Mouse (Mus musculus): ENCODE results near the gene Shisa7. TPM values are rescaled to one million over a fixed set of nuclear protein-coding genes. Genes with fewer than 3 reads are reported as not detected.
"Not testable (repeated sequence)": the region's sequence is repeated elsewhere in the genome, so short reads cannot be mapped to it uniquely, and the experiment has no call there.

The Shisa7 gene
- total RNA-seq, 2 experiments from 2014 or later = 0.05 TPM; not detected in 1

DNA sequence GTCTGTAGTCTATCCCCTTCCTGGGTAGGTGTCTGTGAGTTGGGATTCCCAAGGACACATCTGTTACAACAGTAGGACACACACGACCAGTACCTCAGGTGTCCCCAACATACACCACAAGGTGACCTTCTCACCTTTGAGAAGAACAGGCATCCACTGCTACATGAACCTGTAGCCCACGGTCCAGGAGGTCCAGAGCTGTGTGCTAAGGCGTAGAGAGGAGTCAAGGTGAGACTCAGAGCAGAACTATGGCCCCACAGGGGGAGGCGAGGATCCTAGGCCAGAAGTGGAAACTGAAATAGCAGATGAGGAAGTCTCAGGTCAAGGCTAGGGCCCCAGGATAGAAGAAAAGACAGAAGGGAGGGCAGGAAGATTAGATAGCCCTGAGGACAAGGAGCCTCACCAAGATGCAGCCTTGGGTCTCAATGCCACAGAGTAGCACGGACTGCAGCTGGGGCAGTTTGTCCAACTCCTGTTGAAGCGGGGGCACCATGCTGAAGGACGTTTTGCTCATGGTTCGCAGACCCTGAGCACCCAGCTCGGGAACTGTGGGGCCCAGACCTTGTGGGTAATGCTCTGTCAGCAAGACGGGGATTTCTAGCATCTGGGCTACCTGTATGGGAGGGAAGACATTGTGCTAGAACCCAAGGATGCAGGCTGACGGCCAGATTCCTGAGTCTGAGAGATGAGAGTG lies 6.3 kb upstream of the Shisa7 start:
- no peak for DNase-seq
- intact Hi-C loops (cut with DNase I) = no loop called here

DNA sequence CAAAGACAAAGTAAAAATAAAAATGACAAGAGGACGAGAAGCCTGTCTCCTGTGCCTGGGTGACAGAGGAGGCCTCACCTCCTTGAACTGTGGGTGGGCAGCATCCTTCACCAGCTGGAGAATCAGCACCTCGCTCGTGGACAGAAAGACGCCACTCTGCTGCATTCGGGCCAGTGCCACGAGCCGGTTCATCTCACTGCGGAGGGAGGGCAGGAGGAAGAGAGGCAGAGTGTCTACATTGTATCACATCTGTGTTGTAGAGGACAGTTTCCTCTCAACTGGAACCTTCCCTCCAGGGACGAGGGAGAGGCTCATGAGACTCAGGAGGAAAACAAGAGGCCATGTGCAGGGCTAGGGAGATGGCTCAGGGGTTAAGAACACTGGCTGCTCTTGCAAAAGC lies 4.9 kb upstream of the Shisa7 start:
- intact Hi-C loops (cut with DNase I) = no loop called here
- DNase-seq = no peak

DNA sequence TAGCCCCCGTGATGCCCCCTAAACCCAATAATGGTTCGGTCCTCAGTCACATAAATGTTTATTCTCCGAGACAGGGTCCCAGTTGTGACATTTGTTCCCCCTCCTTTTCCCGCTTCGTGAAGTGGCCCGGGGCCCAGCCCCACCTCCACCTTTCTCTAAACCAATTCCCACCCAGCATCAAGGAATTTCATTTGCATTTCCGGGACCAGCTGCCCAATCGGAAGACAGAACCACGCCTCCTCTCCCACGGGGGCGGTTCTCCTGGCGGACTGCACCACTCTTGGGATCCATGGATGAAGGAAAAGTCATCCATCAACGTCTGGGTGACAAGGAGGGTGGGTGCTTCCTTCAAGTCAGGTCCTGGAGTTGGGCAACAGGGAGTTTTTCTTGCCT lies 417 bp upstream of the Shisa7 start:
- intact Hi-C loops (cut with DNase I) = no loop called here
- peak in 1 of 2 experiments; percentile 42 for DNase-seq

DNA sequence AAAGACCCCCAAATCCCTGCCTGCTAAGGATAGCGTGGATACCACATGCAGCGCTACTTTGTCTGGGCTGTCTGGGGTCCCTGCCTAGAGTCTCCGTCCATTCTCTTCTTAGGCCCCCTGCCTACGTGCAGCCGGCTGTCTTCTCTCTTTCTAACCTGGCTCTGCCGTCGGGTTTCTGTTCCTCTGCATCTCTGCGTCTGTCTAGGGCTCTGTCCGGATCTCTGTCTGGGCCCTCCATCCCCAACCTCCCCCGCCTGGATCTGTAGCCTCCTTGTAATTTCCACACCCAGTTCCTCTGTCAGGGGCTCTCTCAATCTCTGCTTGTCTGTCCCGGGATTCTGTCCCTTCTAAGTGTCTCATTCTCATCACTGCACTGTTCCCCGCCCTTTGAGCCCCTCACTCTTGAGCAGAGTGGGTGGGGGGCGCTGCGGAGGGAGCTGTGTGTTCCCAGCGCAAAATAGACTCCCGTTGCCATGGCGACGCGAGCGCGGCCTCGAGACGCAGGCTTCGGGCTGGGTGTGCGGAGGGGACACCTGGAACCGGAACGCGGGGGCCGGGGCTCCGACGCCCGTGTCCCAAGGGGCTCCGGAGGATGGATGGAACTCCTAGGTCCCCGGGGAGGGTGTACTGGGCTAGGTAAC lies 772 bp downstream of the Shisa7 start:
- no peak for DNase-seq
- intact Hi-C loops (cut with DNase I) = no loop called here

DNA sequence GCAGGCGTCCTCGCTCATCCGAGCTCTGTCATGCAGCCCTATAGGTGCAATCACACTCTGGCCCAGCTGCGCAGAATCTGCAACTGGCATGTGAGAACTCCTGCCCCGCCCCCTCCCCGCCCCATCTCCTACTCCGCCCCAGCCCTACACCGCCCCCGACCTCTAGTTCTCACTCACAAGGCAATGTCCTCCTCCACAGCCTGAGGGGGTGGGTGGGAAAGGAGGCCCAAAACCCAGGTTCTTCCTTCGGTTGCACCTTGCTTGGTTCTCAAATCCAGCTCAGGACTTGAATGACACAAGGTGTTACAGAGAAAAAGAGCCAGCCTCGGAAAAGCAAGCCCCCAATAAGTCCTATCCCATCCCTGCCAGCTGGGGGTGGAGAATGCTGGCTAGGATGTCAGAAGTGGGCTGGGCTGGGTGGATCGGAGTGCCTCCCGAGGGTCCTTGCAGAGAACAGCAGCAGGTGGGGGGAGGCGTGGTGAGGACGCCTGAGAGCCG lies 1.8 kb downstream of the Shisa7 start:
- DNase-seq = no peak
- intact Hi-C loops (cut with DNase I) = no loop called here

DNA sequence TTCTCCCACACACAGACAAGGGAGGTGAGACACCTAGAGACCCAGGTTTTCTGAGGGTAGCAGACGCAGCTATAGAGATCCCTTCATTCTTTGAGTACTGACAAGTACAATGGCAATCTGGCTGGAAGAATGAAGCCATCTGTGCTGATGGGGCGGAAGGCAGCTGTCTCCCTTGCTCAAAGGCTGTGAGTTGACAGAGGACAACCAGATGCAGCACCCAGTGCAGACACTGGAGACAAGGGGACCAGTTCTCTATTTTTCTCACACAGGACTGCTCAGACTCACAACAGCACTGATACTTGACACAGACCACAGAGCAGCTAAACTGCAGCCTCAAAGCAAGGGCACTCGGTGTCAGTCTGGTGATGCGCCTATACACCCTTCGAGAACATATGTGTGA lies 2.4 kb downstream of the Shisa7 start:
- DNase-seq = no peak
- intact Hi-C loops (cut with DNase I) = no loop called here

DNA sequence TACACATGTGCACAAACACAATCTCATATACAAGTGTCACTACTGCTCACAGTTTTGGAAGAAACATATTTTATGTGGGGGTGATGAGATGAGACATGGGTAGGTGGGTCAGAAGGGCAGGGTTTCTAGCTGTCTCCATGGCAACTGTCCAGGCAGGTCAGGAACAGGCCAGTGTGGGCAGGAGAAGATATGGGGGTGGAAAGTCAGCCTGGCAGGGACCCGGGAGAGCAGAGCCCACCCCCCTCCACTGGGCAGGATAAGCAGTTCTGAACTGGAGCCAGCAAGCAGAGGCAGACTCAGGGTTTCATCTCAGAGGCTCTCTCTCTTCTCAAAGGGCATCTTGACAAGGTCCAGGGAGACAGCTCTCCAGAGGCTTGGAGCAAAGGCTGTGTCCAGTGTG lies 6.9 kb downstream of the Shisa7 start:
- intact Hi-C loops (cut with DNase I) = no loop called here
- DNase-seq = no peak

DNA sequence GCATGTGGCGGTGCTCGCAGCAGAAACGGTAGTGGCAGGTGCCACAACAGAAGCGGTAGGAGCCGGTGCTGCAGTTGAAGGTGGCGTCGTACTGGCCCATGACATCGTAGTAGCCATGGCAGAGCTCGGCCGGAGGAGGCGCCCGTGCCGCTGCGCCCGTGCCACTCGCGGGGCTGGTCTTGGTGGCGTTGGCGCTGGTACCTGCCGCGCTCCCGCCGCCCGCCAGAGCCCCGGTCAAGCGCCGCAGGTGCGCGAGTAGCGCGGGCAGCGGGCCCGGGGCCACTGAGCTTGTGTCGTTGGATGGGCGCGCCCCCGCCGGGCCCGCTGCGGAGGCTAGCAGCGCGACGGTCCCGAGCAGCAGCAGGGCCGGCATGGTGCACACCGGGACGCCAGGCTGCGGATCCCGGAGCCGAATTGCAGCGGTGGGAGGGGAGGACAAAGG lies 8.1 kb downstream of the Shisa7 start:
- intact Hi-C loops (cut with DNase I) = no loop called here
- peak; percentile 49 to 63 for DNase-seq

DNA sequence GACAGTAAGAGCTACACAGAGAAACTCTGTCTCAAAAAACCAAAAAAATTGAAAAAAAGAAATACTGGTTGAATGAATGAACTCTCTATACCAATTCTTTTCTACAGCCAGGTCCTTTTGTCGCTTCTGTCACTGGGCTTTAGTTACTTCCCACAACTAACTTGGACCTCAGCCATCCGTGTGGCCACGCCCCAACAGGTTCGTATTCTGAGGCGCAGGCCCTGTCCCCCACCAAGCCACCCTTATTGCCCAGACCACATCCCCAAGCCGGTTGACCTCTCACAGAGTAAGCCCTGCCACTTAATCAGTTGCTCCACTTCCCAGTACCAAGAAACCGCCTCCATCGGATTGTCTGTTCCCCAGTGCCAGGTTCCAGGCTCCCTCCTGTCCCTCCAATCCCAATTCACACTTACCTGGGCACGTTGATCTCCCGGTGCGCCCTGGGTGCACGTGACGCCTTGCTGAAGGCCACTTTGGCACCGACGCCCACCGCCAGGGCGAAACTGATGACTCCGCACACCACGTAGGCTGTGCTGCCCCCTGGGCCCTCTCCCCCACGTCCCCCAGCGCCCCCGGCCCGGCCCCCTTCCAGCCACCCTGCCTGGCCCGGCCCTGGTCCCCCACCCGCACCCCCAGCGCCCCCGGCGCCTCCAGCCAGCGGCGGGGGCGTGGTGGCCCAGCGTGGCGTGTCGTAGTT lies 8.7 kb downstream of the Shisa7 start:
- intact Hi-C loops (cut with DNase I) = no loop called here
- DNase-seq = no peak

DNA sequence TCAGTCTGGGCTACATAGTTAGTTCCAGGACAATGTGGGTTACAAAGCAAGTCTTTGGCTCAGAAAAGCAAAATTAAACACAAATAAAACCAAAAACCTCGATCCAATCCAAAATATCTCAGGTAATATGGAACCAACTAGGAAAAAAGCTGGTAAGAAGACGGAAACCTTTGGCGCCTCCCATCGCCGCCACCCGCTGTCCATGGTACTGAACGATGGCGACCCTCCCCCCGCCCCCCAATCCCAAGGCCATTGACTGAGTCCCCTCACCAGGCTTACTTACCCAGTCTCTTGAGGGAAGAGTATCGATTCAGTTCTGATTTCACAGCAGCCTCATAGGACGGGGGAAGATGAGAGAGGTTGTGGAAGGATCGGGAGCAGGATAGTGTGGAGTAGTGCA lies 14.0 kb downstream of the Shisa7 start:
- intact Hi-C loops (cut with DNase I) = no loop called here
- no peak for DNase-seq

DNA sequence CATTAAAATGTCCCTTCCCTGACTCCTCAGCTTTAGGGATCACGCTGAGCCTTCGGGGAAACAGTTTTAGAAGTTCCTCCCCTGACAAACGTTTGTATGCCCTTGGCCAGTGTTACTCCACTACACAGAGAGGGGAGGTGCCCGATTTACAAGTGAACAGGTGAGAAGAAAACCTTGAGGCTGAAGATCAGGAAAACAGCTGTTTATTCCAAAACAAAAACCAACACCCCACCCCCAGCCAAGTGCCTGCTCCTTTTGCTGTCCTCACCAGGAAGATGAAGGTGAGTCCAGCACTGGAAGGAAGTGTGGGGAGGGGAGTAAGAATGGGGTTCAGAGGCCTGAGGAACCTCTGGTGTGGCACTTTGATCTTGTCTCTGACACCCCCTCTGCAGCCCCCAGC lies 19.1 kb downstream of the Shisa7 start:
- intact Hi-C loops (cut with DNase I) = no loop called here
- no peak for DNase-seq

DNA sequence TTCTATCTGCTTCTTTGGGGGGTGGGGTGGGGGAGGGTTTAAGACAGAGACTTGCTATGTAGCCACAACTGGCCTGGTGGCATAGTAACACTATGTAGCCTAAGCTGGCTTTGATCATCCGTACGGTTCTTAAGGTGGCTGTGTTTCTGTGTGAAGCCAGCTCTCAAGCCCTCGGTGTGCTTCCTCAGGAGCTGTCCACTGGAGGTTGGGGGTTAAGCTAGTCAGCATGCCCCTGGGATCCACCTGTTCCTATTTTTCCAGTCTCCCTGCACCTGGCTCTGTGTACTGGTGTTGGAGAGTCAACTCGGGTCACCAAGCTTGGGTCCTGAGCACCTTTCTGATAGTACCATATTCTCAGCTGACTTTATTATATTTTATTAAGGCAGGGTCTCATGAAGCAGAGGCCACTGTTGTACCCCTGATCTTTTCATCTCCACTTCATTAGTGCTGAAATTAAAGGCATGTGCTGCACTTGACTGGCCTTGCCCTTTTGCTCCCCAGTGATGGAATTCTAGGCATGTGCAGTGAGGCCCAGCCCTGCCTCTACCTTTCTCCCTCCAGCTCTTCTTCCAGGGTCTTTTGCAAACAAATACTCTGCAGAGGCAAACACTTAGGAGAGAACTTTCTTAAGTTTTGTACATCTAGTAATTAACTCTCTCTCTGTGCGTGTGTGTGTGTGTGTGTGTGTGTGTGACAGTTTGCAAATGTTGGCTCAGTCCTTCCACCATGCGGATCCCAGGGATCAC lies 22.2 kb downstream of the Shisa7 start:
- no peak for DNase-seq
- intact Hi-C loops (cut with DNase I) = no loop called here

DNA sequence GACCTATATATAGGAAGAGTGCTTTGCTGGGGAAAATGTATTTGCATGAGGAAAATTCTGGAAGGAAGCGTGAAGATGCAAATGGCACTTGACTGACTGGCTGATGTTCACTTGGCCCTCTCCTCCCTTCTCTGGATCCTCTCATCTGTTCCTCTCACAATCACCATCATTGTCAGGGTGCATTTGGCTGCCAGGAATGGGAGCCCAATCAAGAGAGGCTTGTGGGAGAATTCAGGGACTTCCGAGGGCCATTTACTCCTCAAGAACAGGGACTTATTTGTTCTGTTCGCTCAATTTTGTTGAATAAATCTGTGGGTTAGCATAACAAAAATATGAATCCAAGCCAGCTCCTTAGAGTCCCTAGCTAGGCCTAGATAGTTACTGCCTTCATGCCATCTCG lies 22.8 kb downstream of the Shisa7 start:
- no peak for DNase-seq
- intact Hi-C loops (cut with DNase I) = no loop called here

DNA sequence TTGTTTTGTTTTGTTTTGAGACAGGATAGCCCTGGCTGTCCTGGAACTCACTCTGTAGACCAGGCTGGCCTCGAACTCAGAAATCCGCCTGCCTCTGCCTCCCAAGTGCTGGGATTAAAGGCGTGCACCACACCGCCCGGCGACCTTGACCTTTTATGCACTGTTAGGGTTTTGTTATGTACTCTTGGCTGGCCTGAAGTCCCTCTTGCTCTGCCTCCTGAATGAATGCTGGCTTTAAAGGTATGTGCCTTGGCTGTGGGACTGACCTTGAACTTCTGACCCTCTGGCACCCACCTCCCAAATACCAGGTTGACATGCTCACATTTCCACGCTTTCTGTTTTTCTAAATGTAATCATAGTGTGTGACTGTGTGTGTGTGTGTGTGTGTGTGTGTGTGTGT lies 23.6 kb downstream of the Shisa7 start:
- intact Hi-C loops (cut with DNase I) = not testable (repeated sequence)

DNA sequence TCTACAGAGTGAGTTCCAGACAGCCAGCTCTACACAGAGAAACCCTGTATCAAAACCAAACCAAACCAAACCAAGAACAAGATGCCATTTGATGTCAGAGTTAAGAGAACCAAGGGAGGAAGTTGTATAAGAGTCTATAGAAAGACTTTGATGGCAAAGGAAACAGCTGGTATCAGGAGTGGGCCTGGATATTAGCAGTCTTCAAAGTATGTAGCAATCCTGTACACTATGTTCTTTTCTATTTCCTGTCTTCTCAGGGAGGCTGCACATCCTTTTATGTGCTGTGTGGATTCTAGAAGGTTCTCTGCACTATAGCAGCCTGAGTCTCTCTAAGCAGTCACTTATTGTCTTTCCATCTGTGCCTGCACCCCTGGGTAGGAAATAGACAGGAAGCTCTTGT lies 27.9 kb downstream of the Shisa7 start:
- no peak for DNase-seq
- intact Hi-C loops (cut with DNase I) = no loop called here

More for the DNA sequence above, 23.6 kb downstream of the Shisa7 start:
- not testable (repeated sequence) for DNase-seq

DNA sequence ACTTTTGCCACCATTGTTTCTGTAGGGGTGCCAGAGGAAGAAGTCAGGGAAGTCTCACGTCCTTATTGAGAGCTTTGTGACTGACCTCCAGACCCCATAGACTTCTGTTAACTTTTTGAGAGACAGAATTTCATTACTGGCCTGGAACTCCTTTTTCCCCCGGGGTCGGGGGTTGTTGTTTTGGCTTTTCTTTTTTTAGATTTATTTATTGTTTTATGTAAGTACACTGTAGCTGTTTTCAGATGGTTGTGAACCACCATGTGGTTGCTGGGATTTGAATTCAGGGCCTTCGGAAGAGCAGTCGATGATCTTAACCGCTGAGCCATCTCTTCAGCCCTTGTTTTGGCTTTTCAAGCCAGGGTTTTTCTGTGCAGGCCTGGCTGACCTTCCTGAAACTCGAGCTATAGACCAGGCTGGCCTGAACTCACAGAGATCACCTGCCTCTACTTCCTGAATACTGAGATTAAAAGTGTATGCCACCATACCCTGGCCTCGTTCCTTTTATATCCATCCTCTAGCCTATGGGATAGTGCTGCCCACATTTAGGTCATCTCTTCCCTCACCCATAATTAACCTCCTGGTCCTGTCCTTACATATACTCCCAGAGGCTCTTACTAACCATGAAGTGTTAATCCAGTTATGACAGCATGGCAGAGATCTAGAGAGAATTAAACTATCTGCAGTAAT lies 31.2 kb downstream of the Shisa7 start:
- intact Hi-C loops (cut with DNase I) = loop anchor here (5.0 kb wide), 3 partner anchors 54 to 129 kb away; partner anchors contain the start of gene Nat14
- no peak for DNase-seq

DNA sequence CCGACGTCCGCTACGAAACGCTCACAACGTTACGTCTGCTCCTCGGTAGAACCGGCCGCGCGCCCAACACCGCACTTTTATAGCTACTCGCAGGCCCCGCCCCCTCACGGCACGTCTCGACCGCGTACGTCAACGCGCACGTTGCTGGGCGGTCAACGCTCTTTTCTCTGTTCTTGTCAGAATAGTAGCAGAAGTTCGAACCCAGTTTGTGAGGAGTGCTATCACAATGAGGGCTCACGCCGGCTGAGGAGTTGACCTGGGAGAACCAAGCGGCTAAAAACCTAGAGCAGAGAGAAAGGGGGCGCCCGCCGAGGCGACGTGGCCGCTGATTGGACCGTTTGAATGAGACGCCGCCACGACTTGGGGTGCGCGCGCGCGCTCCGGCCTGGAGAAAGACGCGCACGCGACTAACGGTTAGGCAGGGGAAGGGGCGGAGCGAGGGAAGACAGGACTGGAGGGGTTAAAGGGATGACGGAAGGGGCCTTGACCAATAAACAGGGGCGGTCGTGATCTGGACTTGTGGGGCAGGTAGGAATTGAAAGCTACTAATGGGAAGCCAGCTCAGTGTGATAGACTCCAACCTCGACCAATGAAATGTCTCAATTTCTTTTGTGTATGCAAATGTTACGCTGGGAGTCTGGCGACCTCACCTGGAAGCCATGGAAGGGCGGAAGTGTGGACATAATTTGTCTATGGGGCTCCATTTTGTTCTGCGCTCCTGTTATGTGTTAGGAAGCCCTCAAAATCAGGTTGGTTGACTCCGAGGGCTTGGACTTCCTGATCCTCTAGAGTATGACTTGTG lies 32.0 kb downstream of the Shisa7 start, which contains the start of gene Ube2s:
Ube2s (minus strand) TSS at position 288 of the 802 bp plus-strand sequence.
- DNase-seq = peak; percentile 97 to 98
- intact Hi-C loops (cut with DNase I) = loop anchor here (5.0 kb wide), 3 partner anchors 55 to 130 kb away; partner anchors contain the start of gene Nat14

DNA sequence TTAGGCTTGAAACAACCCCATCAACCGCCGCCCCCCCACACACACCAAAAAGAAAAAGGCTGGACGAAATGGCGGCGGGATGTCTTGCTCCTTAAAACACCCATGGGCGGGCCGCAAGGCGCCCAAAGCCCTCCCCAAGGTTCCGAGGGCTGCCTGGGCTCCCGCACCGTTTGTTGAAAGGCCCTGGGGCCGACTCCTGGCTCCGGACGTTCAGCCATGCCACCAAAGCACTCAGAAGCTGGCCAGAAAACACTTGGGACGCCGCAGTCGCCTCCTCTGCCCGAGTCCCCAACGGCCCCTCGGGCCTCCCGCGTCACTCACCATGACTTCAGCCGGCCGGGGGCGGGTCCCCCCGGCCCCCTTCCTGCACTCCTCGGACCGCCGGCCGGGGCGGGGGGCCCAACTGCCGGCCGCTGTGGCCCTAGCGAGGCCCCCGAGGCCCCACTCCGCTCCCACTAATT lies 32.6 kb downstream of the Shisa7 start:
- DNase-seq = no peak
- intact Hi-C loops (cut with DNase I) = loop anchor here (2.0 to 5.0 kb wide), 4 partner anchors 17 to 130 kb away; partner anchors contain the start of gene Nat14

DNA sequence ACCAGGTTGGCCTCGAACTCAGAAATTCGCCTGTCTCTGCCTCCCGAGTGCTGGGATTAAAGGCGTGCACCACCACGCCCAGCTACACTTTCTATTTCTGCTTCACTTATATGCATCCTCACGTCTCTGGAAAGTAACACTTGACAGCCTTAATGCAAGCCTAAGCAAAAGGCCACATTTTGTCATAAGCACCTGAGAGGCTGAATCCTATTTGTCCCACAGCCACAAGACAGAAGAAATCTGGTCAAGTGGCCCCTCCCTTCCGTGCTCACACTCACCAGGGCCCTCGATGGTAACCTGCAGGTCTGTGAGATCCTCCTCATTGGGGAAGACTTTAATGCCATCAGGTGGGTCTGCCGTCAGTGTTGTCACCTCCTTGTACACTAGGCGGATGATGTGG lies 33.4 kb downstream of the Shisa7 start:
- intact Hi-C loops (cut with DNase I) = loop anchor here (2.0 to 5.0 kb wide), 4 partner anchors 16 to 131 kb away; partner anchors contain the start of gene Nat14
- DNase-seq = not testable (repeated sequence)
